Mouse (Mus musculus) midbrain, embryonic 13.5 days (tissue): ENCODE data around the gene Dpp8. TPM values are rescaled to one million over a fixed set of nuclear protein-coding genes. Genes with fewer than 3 reads are reported as not detected.

ENCODE experiments used
- ATAC-seq: fragments of 200-750 bp; cut with Nextera tagmentation; 2 replicates; pipeline ENCODE4 v1.8.0; 2017; ENCODE audit warnings: mild to moderate bottlenecking, moderate TSS enrichment, moderate library complexity
- H3K27ac ChIP-seq: fragments of 300-500 bp; sonication (generic); 2 replicates; pipeline ENCODE4 v1.5.1; 2015; ENCODE audit warnings: inconsistent platforms, mild to moderate bottlenecking, moderate library complexity
- H3K27me3 ChIP-seq: fragments of 300-500 bp; sonication (generic); 2 replicates; pipeline ENCODE4 v1.6.1; 2015; ENCODE audit warnings: mild to moderate bottlenecking, inconsistent platforms
- H3K36me3 ChIP-seq: fragments of 300-500 bp; sonication (generic); 2 replicates; pipeline ENCODE4 v1.6.1; 2015; ENCODE audit warnings: mild to moderate bottlenecking, inconsistent platforms
- H3K4me1 ChIP-seq: fragments of 300-500 bp; sonication (generic); replicated peaks from 2 replicates; pipeline ENCODE4 v1.6.1; 2015; ENCODE audit warnings: inconsistent platforms
- H3K4me2 ChIP-seq: fragments of 300-500 bp; sonication (generic); replicated peaks from 2 replicates; pipeline ENCODE4 v1.6.1; 2015; ENCODE audit warnings: moderate library complexity, mild to moderate bottlenecking, inconsistent platforms
- H3K4me3 ChIP-seq: fragments of 300-500 bp; sonication (generic); replicated peaks from 2 replicates; pipeline ENCODE4 v1.5.1; 2015; ENCODE audit warnings: mild to moderate bottlenecking, inconsistent platforms
- H3K9ac ChIP-seq: fragments of 300-500 bp; sonication (generic); replicated peaks from 2 replicates; pipeline ENCODE4 v1.6.1; 2015; ENCODE audit warnings: mild to moderate bottlenecking, inconsistent platforms
- H3K9me3 ChIP-seq: fragments of 300-500 bp; sonication (generic); 2 replicates; pipeline ENCODE4 v1.6.1; 2016; ENCODE audit warnings: mild to moderate bottlenecking, inconsistent platforms
- WGBS: fragments of 180-500 bp; shearing (Covaris S2); methylation state at CpG from one replicate; pipeline ENCODE4 v1.1.7; 2015; 5-methylcytosine and 5-hydroxymethylcytosine counted together
- polyA plus RNA-seq: library from polyadenylated mRNA; unstranded; fragments of >200 nt; fragmentation: Nextera tagmentation; extraction: Ambion mirVana; gene quantifications from 2 replicates; pipeline ENCODE4 v1.2.1, GENCODE M21; 2015

Gene Dpp8
- polyA plus RNA-seq, 1 experiment from 2014 or later: 45.5 TPM

DNA sequence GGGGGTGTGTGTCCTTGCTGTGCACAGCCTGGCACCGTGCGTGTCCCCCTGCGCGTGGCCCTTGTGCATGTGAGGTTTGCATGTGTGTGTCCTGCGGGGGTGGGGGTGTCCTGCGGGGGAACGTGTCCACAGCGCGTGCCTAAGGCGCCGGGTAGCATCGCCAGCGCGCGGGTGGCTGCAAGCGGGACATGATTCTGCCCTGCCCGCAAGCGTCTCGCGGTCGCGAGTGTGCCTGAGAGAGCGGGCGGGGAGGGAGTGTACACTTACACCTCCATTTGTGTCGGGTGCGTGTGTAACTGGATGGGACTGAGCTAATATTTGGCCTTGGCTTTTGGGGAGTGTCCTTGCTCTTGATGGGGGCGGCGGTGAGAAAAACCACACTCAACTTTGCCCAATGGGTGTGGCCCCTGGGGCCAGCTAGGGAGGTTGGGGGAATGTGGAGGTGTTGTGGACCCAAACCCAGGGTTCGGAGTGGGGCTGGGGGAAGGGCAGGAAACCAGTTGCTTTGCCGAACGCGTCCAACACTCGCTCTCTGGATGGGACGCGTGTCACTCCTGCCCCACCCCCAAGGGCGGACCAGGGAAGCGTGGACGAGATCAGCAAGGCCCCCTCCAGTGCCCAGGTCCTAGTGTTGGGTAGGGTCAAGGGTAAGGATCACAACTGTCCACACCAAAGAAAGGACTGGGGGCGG, 69.6 kb downstream of the Dpp8 start:
- under 1% methylated on average over 39 of the region's 39 CpGs for WGBS
- no peaks in the 10 kb centered on the region for H3K27me3 ChIP-seq
- H3K9ac ChIP-seq: peak overlapping the region; percentile 94
- peak overlapping the region; percentile 95 for H3K4me2 ChIP-seq
- peak; percentile 72 for ATAC-seq
- peak overlapping the region; percentile 85 for H3K4me3 ChIP-seq
- no peaks in the 10 kb centered on the region for H3K36me3 ChIP-seq
- H3K27ac ChIP-seq: peak overlapping the region; percentile 88
- peaks cover 33% of the 10 kb centered on the region for H3K4me1 ChIP-seq
- 0 out of 2 replicates have a peak, but pooled peaks cover 5% of the 10 kb centered on the region for H3K9me3 ChIP-seq

DNA sequence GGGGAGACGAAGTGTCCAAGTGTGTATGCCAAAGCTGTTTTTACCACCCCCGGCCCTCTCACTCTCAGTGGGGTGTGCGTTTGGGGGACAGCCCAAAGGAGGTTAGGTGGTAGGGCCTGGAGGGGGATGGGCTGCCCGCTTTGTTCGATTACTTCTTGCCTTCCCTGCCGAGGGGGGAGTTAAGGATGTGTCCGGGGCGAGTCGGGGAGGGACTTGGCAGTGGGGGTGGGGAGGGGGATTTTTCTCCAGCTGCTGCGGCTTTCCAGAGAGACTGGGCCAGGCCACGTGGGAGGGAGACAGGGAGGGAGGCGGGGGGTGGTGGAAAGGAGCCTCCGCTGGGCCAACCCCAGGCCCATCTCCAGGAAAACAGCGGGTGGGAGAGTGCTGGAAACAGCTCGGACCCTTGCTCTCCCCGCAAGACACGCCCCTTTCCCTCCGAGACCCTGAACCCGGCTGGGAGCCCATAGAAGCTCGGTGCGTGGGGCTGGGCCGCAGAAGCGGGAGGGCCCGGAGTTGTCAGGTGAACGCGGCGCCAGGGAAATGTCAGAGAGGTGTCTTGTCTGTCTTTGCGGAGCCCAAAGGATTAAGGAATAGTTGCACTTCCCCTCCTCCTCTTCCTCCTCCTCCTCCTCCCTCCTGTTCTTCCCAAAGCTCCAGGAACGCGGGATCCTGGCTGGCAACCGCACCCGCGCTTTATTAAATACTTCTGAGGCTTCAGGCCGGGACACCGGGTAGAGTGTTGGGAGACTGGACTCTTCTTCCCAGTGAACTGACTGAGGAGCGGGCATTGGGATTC, 70.4 kb downstream of the Dpp8 start:
- WGBS: under 1% methylated on average over 36 of the region's 36 CpGs
- peak; percentile 77 for ATAC-seq
- Histone ChIP-seq H3K4me2 (peak overlapping the region; percentile 95), H3K9ac (peak overlapping the region; percentile 94), H3K4me1 (peaks cover 33% of the 10 kb centered on the region), H3K9me3 (0 out of 2 replicates have a peak, but pooled peaks cover 5% of the 10 kb centered on the region), H3K36me3 (no peaks in the 10 kb centered on the region), H3K4me3 (peak overlapping the region; percentile 85), H3K27me3 (no peaks in the 10 kb centered on the region), H3K27ac (peak overlapping the region; percentile 88)

DNA sequence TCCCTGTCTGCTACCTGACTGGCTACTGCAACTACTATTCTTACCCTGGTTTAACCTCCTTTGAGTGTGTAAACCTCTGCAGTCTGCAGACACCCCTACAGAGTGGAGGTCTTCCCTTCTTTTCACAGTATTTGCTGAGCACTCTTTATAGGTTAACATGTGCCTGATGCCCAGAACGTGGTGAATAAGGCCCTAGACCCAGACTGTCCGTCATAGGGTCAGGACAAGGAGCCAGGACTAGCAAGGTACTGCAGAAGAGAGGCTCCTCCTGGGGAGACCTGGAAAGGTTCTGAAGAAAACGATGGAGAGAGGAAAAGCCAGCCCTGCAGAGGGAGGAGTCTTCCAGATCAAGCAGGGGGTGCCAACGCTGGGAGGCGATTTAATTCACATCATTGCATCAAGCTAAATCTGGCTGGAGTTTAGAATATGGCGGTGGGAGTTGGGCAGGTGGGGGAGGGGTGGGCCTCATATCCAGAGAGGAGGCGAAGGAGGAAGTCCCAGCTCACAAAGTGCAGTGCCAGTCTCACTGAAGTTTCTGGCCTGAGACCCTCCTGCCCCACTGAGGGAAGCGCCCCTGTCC, 71.0 kb downstream of the Dpp8 start:
- 17% methylated on average over 8 of the region's 8 CpGs for WGBS
- peak; percentile 22; the same call in 1 of the 2 replicates for ATAC-seq

DNA sequence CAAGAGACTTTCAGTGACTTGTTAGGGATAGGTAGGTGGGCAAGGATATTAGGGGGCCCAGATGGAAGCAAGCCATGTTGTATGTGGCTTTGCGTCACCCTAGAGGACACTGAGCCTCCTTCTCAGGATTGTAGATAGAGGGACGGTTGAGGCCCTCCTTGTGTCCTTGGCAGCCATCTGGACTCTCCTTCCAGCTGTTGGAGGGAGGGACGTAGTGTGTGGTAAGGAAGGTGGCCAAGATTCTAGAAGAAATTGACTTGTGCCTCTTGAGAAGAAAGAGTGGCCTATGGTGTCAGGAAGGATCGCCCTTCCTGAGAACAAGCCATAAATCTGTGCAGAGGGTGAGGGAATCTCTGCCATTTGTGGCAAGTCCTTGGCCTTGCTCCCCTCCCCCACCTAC, 74.6 kb downstream of the Dpp8 start:
- Histone ChIP-seq H3K27ac (no peak overlapping the region), H3K36me3 (no peaks in the 10 kb centered on the region), H3K9me3 (no peaks in the 10 kb centered on the region), H3K9ac (no peak overlapping the region), H3K4me3 (no peak overlapping the region), H3K4me2 (no peak overlapping the region), H3K4me1 (peaks cover 52% of the 10 kb centered on the region), H3K27me3 (no peaks in the 10 kb centered on the region)
- 94% methylated on average over 4 of the region's 4 CpGs for WGBS
- ATAC-seq: no peak

More for the DNA sequence above, 71.0 kb downstream of the Dpp8 start:
- Histone ChIP-seq H3K9ac (peak overlapping the region; percentile 94), H3K4me2 (peak overlapping the region; percentile 95), H3K4me1 (peaks cover 33% of the 10 kb centered on the region), H3K4me3 (peak overlapping the region; percentile 85), H3K36me3 (no peaks in the 10 kb centered on the region), H3K27ac (peak overlapping the region; percentile 88), H3K9me3 (0 out of 2 replicates have a peak, but pooled peaks cover 5% of the 10 kb centered on the region), H3K27me3 (no peaks in the 10 kb centered on the region)

DNA sequence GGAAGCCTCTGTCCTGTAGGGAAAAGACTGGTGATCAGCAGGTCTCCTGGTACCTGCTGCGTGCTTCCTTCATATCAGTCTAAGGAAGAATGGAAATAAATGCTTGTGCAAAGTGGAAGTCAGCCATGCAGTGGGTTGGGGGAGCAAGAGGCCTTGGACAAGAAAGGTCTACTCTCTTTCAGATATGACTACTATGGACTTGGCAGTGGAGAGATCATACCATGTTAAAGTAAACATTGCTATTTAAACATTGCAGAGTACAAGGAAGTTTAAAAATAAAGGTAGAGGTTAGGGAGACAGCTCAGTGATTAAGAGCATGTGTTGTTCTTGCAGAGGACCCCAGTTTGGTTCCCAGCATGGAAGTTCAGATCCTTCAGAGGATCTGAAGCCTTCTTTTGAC, 75.7 kb downstream of the Dpp8 start:
- no peaks in the 10 kb centered on the region for H3K27me3 ChIP-seq
- no peak overlapping the region for H3K9ac ChIP-seq
- ATAC-seq: no peak
- H3K4me3 ChIP-seq: no peak overlapping the region
- peaks cover 43% of the 10 kb centered on the region for H3K4me1 ChIP-seq
- WGBS: 83% methylated on average over 1 of the region's 1 CpGs
- H3K9me3 ChIP-seq: no peaks in the 10 kb centered on the region
- H3K4me2 ChIP-seq: no peak overlapping the region
- no peak overlapping the region for H3K27ac ChIP-seq
- H3K36me3 ChIP-seq: no peaks in the 10 kb centered on the region

DNA sequence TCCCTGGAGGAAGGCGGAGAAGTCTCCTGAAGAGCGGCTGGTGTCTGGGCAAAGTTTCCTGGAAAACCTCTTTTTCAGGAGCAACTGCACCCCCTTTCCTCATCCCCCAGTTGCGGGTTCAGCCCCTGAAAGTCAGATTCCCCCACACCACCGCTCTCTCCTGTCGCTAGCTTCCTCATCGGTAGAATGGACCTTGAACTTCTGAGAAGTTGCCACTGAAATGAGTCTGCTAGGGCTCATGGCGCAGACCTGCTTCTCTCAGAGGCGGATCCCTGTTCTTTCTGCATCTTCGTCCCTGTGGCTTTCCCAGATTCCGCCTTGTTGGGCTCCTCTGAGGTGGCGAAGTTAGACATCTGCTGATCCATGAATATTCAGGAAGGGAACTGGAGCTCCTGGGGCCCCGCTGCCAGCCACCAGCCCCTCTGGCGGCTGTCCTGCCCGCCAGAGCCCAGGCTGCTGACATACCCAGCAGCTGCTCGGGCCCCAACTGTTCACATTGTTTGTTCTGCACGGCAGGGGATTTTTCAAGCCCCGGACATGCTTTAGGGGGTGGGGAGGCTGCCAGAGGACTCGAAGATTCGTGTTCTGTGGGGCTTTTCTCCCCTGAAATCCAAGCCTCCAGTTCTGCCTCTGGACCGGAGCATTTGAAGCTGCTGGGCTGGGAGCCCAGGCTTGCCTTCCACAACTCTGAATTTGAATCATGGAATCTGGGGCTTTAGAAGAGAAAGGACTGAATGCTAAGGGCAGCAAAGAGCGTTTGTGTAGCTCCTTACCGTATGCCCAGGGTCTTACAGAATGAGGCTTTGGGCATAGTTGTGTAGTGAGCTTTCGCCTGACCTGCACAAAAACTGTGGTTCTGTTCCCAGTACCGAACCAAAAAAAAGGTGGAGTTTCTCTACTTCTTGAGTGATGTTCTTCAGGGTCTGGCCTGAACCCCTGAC, 77.2 kb downstream of the Dpp8 start:
- Histone ChIP-seq H3K4me1 (peaks cover 30% of the 10 kb centered on the region), H3K9ac (peak overlapping the region; percentile 46), H3K4me2 (peak overlapping the region; percentile 43), H3K36me3 (peaks cover 10% of the 10 kb centered on the region), H3K27me3 (no peaks in the 10 kb centered on the region), H3K9me3 (no peaks in the 10 kb centered on the region), H3K27ac (peak overlapping the region; percentile 94), H3K4me3 (peak overlapping the region; percentile 15)
- WGBS: 5% methylated on average over 24 of the region's 24 CpGs
- ATAC-seq: peak; percentile 94

DNA sequence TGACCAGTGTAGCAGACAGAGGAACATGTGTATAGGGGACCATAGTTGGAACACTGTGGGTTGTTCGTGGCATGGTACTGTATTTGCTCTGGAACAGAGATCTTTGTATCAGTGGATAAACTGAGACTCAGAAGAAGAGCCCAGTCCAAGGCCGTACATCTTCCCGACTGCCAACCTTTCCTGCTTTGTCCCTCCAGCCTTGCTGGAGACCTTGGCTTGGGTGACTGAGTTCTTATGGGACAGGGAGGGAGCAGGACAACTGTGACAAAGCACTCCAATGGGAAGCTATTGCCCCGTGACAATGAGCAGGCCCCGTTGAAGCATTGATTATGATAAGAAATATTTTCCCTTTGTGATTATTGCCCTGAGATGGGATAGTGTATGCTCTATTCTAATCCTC, 79.5 kb downstream of the Dpp8 start:
- peaks cover 27% of the 10 kb centered on the region for H3K4me1 ChIP-seq
- H3K36me3 ChIP-seq: peaks cover 32% of the 10 kb centered on the region
- H3K27ac ChIP-seq: no peak overlapping the region
- H3K9me3 ChIP-seq: no peaks in the 10 kb centered on the region
- H3K4me2 ChIP-seq: no peak overlapping the region
- no peak for ATAC-seq
- no peaks in the 10 kb centered on the region for H3K27me3 ChIP-seq
- no peak overlapping the region for H3K9ac ChIP-seq
- H3K4me3 ChIP-seq: no peak overlapping the region
- 87% methylated on average over 5 of the region's 5 CpGs for WGBS

DNA sequence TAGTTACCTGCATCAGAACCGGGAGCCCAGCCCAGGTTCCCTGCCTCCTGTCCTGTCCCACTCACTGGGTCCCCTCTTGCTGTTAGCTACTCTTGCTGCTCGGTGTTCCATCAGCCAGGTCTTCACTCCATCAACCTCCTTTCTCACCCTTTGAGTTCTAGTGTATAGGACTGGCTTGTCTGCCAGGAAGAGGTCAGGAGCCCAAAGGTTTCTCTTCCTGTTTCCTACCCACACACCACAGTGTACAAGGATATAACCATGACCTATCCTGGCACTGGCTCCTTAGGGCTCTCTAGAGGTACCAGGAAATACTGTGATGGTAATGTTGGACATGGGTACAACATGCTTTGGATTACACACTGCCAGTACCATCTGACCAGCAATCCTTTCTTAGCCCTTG, 81.5 kb downstream of the Dpp8 start:
- 100% methylated on average over 2 of the region's 2 CpGs for WGBS
- H3K27me3 ChIP-seq: no peaks in the 10 kb centered on the region
- H3K9ac ChIP-seq: no peak overlapping the region
- H3K4me1 ChIP-seq: peaks cover 23% of the 10 kb centered on the region
- H3K9me3 ChIP-seq: no peaks in the 10 kb centered on the region
- H3K4me2 ChIP-seq: no peak overlapping the region
- no peak for ATAC-seq
- H3K36me3 ChIP-seq: peaks cover 45% of the 10 kb centered on the region
- H3K27ac ChIP-seq: no peak overlapping the region
- H3K4me3 ChIP-seq: no peak overlapping the region

DNA sequence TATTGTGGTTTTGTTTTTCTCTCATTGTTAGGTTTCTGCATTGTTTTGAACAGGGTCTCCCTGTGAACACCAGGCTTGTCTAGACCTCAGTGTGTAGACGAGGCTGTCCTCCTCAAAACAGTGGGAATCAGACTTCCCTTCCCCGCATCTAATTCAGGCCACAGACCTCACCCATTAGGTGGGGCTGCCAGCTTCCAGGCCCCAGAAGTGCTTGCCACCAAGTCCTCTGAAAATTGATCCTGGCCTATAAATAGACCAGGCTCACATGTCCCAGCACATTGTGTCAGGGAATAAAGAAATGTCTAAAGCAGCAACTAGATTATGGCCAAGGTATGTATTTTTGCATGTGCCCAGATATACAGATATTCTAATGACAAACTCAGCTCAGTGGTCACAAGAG, 83.7 kb downstream of the Dpp8 start:
- Histone ChIP-seq H3K36me3 (peaks cover 49% of the 10 kb centered on the region), H3K4me3 (no peak overlapping the region), H3K27me3 (no peaks in the 10 kb centered on the region), H3K9ac (no peak overlapping the region; the same call in 1 of the 2 replicates), H3K9me3 (no peaks in the 10 kb centered on the region), H3K4me2 (no peak overlapping the region), H3K4me1 (peaks cover under 1% of the 10 kb centered on the region), H3K27ac (no peak overlapping the region)
- no peak for ATAC-seq
- 81% methylated on average over 2 of the region's 2 CpGs for WGBS

DNA sequence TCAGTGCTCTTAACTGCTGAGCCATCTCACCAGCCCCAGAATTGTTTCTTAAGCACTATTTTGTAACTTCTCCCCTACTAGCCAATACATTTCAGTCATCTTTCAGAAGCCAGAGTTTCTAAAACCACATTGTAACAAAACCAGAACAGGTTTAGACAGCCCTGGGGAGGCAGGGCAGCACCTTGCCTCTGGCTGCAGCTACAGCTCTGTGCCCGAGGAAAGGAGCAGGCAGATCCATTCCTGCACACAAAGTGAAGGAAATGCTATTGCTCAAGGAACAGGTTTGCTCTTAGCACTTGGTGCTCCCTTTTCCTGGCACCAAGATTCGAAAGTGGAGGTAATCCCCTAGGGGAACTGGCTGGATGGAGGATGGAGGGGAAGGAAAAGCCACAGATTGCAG, 85.3 kb downstream of the Dpp8 start:
- WGBS: 75% methylated on average over 2 of the region's 2 CpGs
- H3K4me3 ChIP-seq: no peak overlapping the region
- H3K27ac ChIP-seq: no peak overlapping the region
- no peak overlapping the region for H3K9ac ChIP-seq
- no peaks in the 10 kb centered on the region for H3K9me3 ChIP-seq
- peaks cover 49% of the 10 kb centered on the region for H3K36me3 ChIP-seq
- peaks cover 12% of the 10 kb centered on the region for H3K27me3 ChIP-seq
- H3K4me2 ChIP-seq: no peak overlapping the region
- H3K4me1 ChIP-seq: no peaks in the 10 kb centered on the region
- ATAC-seq: no peak

DNA sequence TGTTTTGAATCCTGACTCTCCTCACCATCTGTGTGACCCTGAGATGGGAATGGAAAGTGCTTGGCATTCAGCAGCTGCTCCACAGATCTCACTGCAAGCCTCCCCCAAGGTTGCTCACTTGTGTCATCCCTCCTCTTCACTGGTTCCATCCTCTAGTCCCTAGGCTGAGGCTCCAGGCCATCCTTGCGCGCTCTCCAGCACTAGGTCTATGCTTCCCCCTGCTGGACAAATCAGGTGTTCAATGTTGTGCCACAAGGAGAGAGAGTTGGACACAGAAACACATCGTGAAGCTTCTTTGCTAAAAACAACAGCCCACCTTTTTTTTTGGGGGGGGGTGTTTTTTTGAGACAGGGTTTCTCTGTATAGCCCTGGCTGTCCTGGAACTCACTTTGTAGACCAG, 88.7 kb downstream of the Dpp8 start:
- H3K27me3 ChIP-seq: peaks cover 22% of the 10 kb centered on the region
- H3K4me1 ChIP-seq: peaks cover 12% of the 10 kb centered on the region
- H3K4me3 ChIP-seq: no peak overlapping the region
- H3K4me2 ChIP-seq: no peak overlapping the region
- H3K36me3 ChIP-seq: peaks cover 40% of the 10 kb centered on the region
- no peaks in the 10 kb centered on the region for H3K9me3 ChIP-seq
- H3K9ac ChIP-seq: no peak overlapping the region
- no peak overlapping the region for H3K27ac ChIP-seq
- peak; percentile 75 for ATAC-seq
- 6% methylated on average over 3 of the region's 3 CpGs for WGBS
